Mouse (Mus musculus) left cerebral cortex, postnatal 14 days (tissue): ENCODE data around the gene 1700003E16Rik. TPM values are rescaled to one million over a fixed set of nuclear protein-coding genes. Genes with fewer than 3 reads are reported as not detected.

Source experiments
- DNase-seq, 2 experiments: peaks; one replicate each; pipeline ENCODE4 v3.0.0; 2021 to 2022; ENCODE audit warnings: low spot score in 2 of 2, mixed read lengths in 1 of 2
- intact Hi-C: fragments of 180-260 bp; cut with DNase I; formaldehyde crosslinking; loops from one replicate; pipeline ENCODE4 v1.15.1; 2025
- total RNA-seq, 2 experiments: library from RNA; stranded (reverse); gene quantifications; 2 replicates each; pipeline ENCODE4 v1.2.3; 2021

The 1700003E16Rik gene
- total RNA-seq, 2 experiments from 2014 or later = 31.4 to 32.5 TPM

GRCm38 (mm10) chr6:83121863-83122710 lies 34.1 kb upstream of the 1700003E16Rik start:
- no peak for DNase-seq
- intact Hi-C loops = no loop called here

GRCm38 (mm10) chr6:83122961-83123360 lies 33.2 kb upstream of the 1700003E16Rik start:
- DNase-seq = no peak
- intact Hi-C loops = no loop called here

GRCm38 (mm10) chr6:83124851-83125312 lies 31.3 kb upstream of the 1700003E16Rik start:
- intact Hi-C loops = no loop called here
- DNase-seq = peak; percentile 89 to 94

GRCm38 (mm10) chr6:83125331-83125730 lies 30.9 kb upstream of the 1700003E16Rik start, which contains the start of gene Ino80b:
Gene Ino80b (minus strand): TSS chr6:83125431.
- intact Hi-C loops = no loop called here
- DNase-seq = no peak

GRCm38 (mm10) chr6:83127419-83127818 lies 28.8 kb upstream of the 1700003E16Rik start:
- intact Hi-C loops = no loop called here
- no peak for DNase-seq

- intact Hi-C loops = no loop called here
- DNase-seq = no peak
These were observed 24.7 kb upstream of the 1700003E16Rik start for GRCm38 (mm10) chr6:83131469-83132034.

GRCm38 (mm10) chr6:83132176-83132919 lies 23.9 kb upstream of the 1700003E16Rik start:
- intact Hi-C loops = no loop called here
- no peak for DNase-seq

- intact Hi-C loops = no loop called here
- no peak for DNase-seq
These were observed 22.0 kb upstream of the 1700003E16Rik start for GRCm38 (mm10) chr6:83134226-83134625.

- intact Hi-C loops = no loop called here
- DNase-seq = no peak
These were observed 21.2 kb upstream of the 1700003E16Rik start, which contains the start of gene Rtkn for GRCm38 (mm10) chr6:83134951-83135513. Gene Rtkn (plus strand): TSS chr6:83135463.

GRCm38 (mm10) chr6:83135571-83136161 lies 20.5 kb upstream of the 1700003E16Rik start:
- no peak for DNase-seq
- intact Hi-C loops = no loop called here

GRCm38 (mm10) chr6:83136291-83136880 lies 19.8 kb upstream of the 1700003E16Rik start:
- intact Hi-C loops = no loop called here

GRCm38 (mm10) chr6:83136881-83137575 lies 19.2 kb upstream of the 1700003E16Rik start:
- intact Hi-C loops = no loop called here
- no peak for DNase-seq

More at GRCm38 (mm10) chr6:83136291-83136880, 19.8 kb upstream of the 1700003E16Rik start:
- DNase-seq = no peak

- DNase-seq = peak; percentile 66 to 76
- intact Hi-C loops = no loop called here
These were observed 18.6 kb upstream of the 1700003E16Rik start for GRCm38 (mm10) chr6:83137576-83137950.

- DNase-seq = no peak
- intact Hi-C loops = no loop called here
These were observed 18.1 kb upstream of the 1700003E16Rik start for GRCm38 (mm10) chr6:83138056-83138455.

GRCm38 (mm10) chr6:83140044-83140443 lies 16.2 kb upstream of the 1700003E16Rik start:
- no peak for DNase-seq

GRCm38 (mm10) chr6:83141636-83142035 lies 14.6 kb upstream of the 1700003E16Rik start:
- DNase-seq = no peak
- intact Hi-C loops = no loop called here

More at GRCm38 (mm10) chr6:83140044-83140443, 16.2 kb upstream of the 1700003E16Rik start:
- intact Hi-C loops = no loop called here

- intact Hi-C loops = no loop called here
- DNase-seq = peak; percentile 68 to 74
These were observed 13.9 kb upstream of the 1700003E16Rik start for GRCm38 (mm10) chr6:83142211-83142731.

- intact Hi-C loops = no loop called here
- no peak for DNase-seq
These were observed 13.3 kb upstream of the 1700003E16Rik start for GRCm38 (mm10) chr6:83142886-83143285.
